Mouse (Mus musculus): ENCODE data around the gene Wdr74. TPM values are rescaled to one million over a fixed set of nuclear protein-coding genes. Genes with fewer than 3 reads are reported as not detected.
"Not testable (repeated sequence)": the region's sequence is repeated elsewhere in the genome, so short reads cannot be mapped to it uniquely, and the experiment has no call there.

The Wdr74 gene
- polyA plus RNA-seq, 1 experiment = 50.2 TPM

GRCm38 (mm10) chr19:8714653-8715481 is 20.8 kb upstream of the Wdr74 start:
- TF ChIP-seq CTCF (IDR thresholded peaks at IDR 0.05; ENCODE audit: extremely low read depth, insufficient read depth, low read length) = no peak
- Histone ChIP-seq H3K27ac (ENCODE audit: insufficient read depth, low read length) (no peak overlapping the region), H3K4me3 (ENCODE audit: insufficient read depth, low read length) (no peak overlapping the region), H3K4me1 (ENCODE audit: control insufficient read depth, insufficient read depth, low read length) (peaks cover 10% of the 10 kb centered on the region; the same call in 1 of the 2 replicates)

- peaks cover 9% of the 10 kb centered on the region; the same call in 1 of the 2 replicates for H3K4me1 ChIP-seq (ENCODE audit: control insufficient read depth, insufficient read depth, low read length)
- H3K4me3 ChIP-seq (ENCODE audit: insufficient read depth, low read length) = no peak overlapping the region
- no peak overlapping the region for H3K27ac ChIP-seq (ENCODE audit: insufficient read depth, low read length)
- TF ChIP-seq POLR2A (IDR thresholded peaks at IDR 0.05; ENCODE audit: extremely low read depth, insufficient read depth, low read length) (no peak), CTCF (IDR thresholded peaks at IDR 0.05; ENCODE audit: extremely low read depth, insufficient read depth, low read length) (no peak)
Measured at GRCm38 (mm10) chr19:8715868-8716766, 19.5 kb upstream of the Wdr74 start.

- peaks cover 6% of the 10 kb centered on the region; the same call in 1 of the 2 replicates for H3K4me1 ChIP-seq (ENCODE audit: control insufficient read depth, insufficient read depth, low read length)
Measured at GRCm38 (mm10) chr19:8716767-8717475, 18.7 kb upstream of the Wdr74 start.

GRCm38 (mm10) chr19:8718357-8718756 is 17.3 kb upstream of the Wdr74 start:
- Histone ChIP-seq H3K27ac (ENCODE audit: insufficient read depth, low read length) (no peak overlapping the region), H3K4me3 (ENCODE audit: insufficient read depth, low read length) (no peak overlapping the region), H3K4me1 (ENCODE audit: control insufficient read depth, insufficient read depth, low read length) (peaks cover 4% of the 10 kb centered on the region; the same call in 1 of the 2 replicates)
- TF ChIP-seq POLR2A (IDR thresholded peaks at IDR 0.05; ENCODE audit: extremely low read depth, insufficient read depth, low read length) (no peak), CTCF (IDR thresholded peaks at IDR 0.05; ENCODE audit: extremely low read depth, insufficient read depth, low read length) (peak; percentile 66)

More at GRCm38 (mm10) chr19:8716767-8717475, 18.7 kb upstream of the Wdr74 start:
- no peak overlapping the region for H3K27ac ChIP-seq (ENCODE audit: insufficient read depth, low read length)
- no peak overlapping the region for H3K4me3 ChIP-seq (ENCODE audit: insufficient read depth, low read length)
- TF ChIP-seq POLR2A (IDR thresholded peaks at IDR 0.05; ENCODE audit: extremely low read depth, insufficient read depth, low read length) (no peak), CTCF (IDR thresholded peaks at IDR 0.05; ENCODE audit: extremely low read depth, insufficient read depth, low read length) (no peak)

- peak; percentile 9; the same call in 1 of the 2 replicates for TF ChIP-seq CTCF (IDR thresholded peaks at IDR 0.05; ENCODE audit: extremely low read depth, insufficient read depth, low read length)
- not testable (repeated sequence) for H3K4me3 ChIP-seq (ENCODE audit: insufficient read depth, low read length); H3K27ac ChIP-seq (ENCODE audit: insufficient read depth, low read length); H3K4me1 ChIP-seq (ENCODE audit: control insufficient read depth, insufficient read depth, low read length)
Measured at GRCm38 (mm10) chr19:8719037-8719436, 16.6 kb upstream of the Wdr74 start.

- Histone ChIP-seq H3K4me1 (ENCODE audit: control insufficient read depth, insufficient read depth, low read length) (0 out of 2 replicates have a peak, but pooled peaks cover 2% of the 10 kb centered on the region), H3K27ac (ENCODE audit: insufficient read depth, low read length) (no peak overlapping the region), H3K4me3 (ENCODE audit: insufficient read depth, low read length) (peak overlapping the region; percentile 86; the same call in 1 of the 2 replicates)
- TF ChIP-seq CTCF (IDR thresholded peaks at IDR 0.05; ENCODE audit: extremely low read depth, insufficient read depth, low read length) (no peak), POLR2A (IDR thresholded peaks at IDR 0.05; ENCODE audit: extremely low read depth, insufficient read depth, low read length) (no peak)
Measured at GRCm38 (mm10) chr19:8721378-8721777, 14.2 kb upstream of the Wdr74 start.

- TF ChIP-seq POLR2A (IDR thresholded peaks at IDR 0.05; ENCODE audit: extremely low read depth, insufficient read depth, low read length) = no peak
- TF ChIP-seq CTCF (IDR thresholded peaks at IDR 0.05; ENCODE audit: extremely low read depth, insufficient read depth, low read length) = no peak
- no peak overlapping the region for H3K27ac ChIP-seq (ENCODE audit: insufficient read depth, low read length)
- H3K4me1 ChIP-seq (ENCODE audit: control insufficient read depth, insufficient read depth, low read length) = 0 out of 2 replicates have a peak, but pooled peaks cover 2% of the 10 kb centered on the region
- H3K4me3 ChIP-seq (ENCODE audit: insufficient read depth, low read length) = peak overlapping the region; percentile 86
Measured at GRCm38 (mm10) chr19:8722021-8722420, 13.6 kb upstream of the Wdr74 start.

- peak overlapping the region; percentile 96 for H3K27ac ChIP-seq (ENCODE audit: insufficient read depth, low read length)
- 0 out of 2 replicates have a peak, but pooled peaks cover 2% of the 10 kb centered on the region for H3K4me1 ChIP-seq (ENCODE audit: control insufficient read depth, insufficient read depth, low read length)
- TF ChIP-seq POLR2A (IDR thresholded peaks at IDR 0.05; ENCODE audit: extremely low read depth, insufficient read depth, low read length) (no peak), CTCF (IDR thresholded peaks at IDR 0.05; ENCODE audit: extremely low read depth, insufficient read depth, low read length) (no peak)
- H3K4me3 ChIP-seq (ENCODE audit: insufficient read depth, low read length) = peak overlapping the region; percentile 86
Measured at GRCm38 (mm10) chr19:8722559-8722906, 13.1 kb upstream of the Wdr74 start.
